Mouse (Mus musculus) cerebellum, adult (tissue): ENCODE results near the gene Epb41l4b.

Experiments
- ATAC-seq: cut with Nextera tagmentation; 2 replicates; pipeline ENCODE4 v1.9.2; 2017; ENCODE audit warnings: mild to moderate bottlenecking, moderate library complexity, mixed read lengths; ENCODE audit not compliant: insufficient number of reproducible peaks, low FRiP score, low TSS enrichment

Gene Epb41l4b

GRCm38 (mm10) chr4:57070640-57071039 is 72.6 kb downstream of the Epb41l4b start:
- no peak for ATAC-seq

DNA sequence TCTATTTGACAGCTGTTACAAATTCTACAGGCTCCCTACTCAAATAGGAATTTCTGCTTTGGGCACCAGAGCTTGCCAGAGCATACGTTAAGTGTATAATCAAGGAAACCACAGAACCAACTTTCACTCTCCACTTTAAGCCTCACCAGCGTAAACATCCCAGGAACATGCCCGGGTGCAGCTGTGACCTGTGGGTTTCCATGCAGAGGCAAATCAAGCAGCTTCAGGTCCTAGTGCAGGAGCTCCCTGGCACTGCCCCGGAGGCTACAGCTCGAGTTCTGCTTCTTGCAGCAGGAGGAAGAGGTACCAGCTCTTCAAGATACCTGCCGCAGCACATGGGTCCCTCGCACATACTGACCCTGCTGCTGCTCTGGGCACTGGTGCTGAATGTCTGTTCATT is 74.8 kb downstream of the Epb41l4b start:
- ATAC-seq, result no peak

- no peak for ATAC-seq
Observed at GRCm38 (mm10) chr4:57067801-57068200, 75.4 kb downstream of the Epb41l4b start.

- no peak for ATAC-seq
Observed at GRCm38 (mm10) chr4:57066936-57067335, 76.3 kb downstream of the Epb41l4b start.

- ATAC-seq, result peak; percentile 51
Observed at GRCm38 (mm10) chr4:57065273-57065672, 78.0 kb downstream of the Epb41l4b start.

GRCm38 (mm10) chr4:57064830-57065229 is 78.4 kb downstream of the Epb41l4b start:
- peak; percentile 8; the same call in 1 of the 2 replicates for ATAC-seq

DNA sequence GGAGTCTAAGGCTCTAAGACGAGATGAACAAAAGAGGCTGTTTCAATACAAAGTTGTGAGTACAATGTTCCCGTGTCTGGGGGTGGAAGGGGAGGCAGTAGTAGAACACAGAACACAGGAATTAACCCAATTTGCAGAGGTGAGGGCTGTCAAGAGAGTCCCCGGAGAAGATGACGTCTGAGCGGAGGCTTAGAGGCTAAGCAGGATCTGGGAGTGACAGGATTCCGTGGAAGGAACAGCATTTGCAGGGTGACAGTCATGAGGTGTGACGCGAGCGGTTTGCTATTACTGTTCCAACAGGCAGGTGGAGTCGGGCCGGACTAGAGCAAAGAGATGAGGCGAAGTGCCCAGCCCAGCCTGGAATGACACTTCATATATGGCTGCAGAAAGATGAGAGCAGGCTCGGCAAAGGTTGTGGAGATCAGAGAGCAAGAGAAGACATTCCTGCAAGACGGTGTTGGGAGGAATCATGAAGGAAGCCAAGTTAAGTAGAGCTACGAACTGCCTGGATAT is 82.9 kb downstream of the Epb41l4b start:
- ATAC-seq, result 0 out of 2 replicates have a peak, but pooled peaks have one; percentile 24

DNA sequence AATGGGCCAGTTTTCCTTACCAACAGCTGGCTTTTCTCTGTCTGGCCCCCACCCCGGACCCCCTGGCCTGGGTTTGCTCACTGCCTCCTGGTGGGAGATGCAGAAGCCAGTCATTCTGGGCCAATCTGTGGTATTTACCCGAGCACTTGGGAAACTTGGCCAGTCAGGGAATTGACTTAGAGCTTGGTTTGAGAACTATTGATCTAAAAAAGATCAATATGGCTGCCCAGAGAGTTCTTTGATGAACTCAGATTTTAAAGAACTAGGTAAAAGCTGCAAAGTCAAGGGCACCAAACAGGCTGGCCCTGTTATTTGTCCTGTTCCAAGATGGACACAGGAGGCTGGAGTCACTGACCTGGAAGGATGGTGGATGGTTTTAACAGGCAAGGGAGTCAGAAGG is 84.6 kb downstream of the Epb41l4b start:
- no peak for ATAC-seq

DNA sequence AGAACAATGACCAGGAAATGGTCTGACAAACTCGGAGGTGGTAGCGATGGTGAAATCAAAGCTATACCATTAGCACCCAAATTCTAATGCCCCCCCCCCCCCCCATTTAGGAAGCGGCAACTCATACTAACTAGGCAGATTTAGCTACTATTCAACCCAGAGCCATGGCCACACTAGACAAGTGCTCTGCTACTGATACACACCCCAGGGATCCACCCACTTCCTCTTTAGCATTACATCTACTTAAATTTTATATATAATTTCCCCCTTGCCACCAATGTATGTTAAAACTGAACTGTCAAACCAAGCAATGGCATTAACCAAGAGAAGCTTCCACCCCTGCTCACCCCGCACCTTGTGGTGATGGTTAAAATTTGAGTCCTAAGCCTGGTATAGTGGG is 85.6 kb downstream of the Epb41l4b start:
- ATAC-seq, result no peak

- no peak for ATAC-seq
Observed at GRCm38 (mm10) chr4:57055635-57056034, 87.6 kb downstream of the Epb41l4b start.

DNA sequence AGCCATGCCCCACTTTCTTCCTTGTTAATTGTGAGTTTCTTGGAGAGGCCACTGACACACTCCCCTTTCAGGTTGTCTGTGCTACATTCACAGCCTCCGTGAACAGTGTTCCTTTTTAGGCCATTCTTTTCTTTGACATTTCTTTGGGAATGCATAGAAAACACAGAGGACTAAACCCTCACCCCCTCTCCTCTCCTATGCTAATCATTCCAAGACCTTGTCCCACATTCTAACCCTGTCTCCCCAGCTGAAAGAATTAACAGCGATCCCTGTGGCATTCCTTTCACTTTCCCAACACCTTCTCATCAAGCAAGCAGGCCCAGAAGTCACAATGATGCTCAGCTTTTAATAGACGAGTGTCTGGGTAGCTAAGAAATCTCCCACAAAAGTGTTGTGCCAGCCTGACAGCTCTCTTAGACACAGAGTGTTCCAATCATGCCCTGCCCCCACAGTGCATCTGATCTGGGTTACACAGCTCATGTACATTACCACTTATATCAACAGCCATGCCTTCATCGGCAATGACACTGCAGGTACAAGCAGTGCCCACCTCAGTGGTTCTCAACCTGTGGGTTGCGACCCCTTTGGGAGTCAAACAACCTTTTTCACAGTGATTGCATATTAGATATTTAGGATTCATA is 93.8 kb downstream of the Epb41l4b start:
- no peak for ATAC-seq

GRCm38 (mm10) chr4:57048566-57048965 is 94.7 kb downstream of the Epb41l4b start:
- no peak for ATAC-seq

DNA sequence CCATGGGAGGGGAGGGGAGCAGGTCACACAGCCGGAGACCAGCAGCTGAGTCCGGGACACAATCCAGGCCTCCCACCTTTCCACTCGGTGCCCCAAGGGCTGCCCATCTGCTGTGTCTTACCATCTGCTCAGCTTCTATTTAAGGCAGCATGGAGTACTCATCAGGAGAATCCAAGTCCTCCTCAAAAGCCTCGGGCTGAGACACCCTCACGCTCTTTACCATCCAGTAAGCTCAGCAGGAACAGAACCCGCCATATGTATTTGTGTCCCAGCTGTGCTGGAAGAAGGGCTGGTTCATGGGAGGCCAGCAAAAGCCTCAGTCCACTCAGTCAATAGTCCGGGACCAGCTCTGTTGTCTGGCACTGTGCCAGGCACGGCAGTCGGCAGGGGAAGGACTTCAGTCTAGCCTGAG is 97.1 kb downstream of the Epb41l4b start:
- peak; percentile 89 for ATAC-seq

DNA sequence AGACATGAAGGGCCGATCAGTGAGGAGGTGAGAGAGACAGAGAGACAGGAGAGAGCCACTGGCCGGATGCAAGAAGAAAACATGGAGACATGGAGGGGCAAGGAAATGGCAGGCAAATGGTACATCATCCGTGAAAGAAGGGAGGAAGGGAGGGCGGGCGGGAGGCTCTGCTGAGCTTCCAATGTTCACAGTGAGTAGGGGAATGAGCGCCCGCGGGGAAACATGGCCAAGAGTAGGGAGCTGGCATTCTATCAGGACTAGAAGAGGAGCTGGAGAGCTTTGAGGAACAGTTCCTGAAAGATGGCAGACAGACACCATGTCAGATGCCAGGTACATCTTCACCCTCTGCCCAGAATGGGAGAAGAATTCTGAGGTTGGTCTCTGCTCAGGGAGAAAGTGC is 99.6 kb downstream of the Epb41l4b start:
- ATAC-seq, result no peak

GRCm38 (mm10) chr4:57041661-57042060 is 101.6 kb downstream of the Epb41l4b start:
- ATAC-seq, result no peak

DNA sequence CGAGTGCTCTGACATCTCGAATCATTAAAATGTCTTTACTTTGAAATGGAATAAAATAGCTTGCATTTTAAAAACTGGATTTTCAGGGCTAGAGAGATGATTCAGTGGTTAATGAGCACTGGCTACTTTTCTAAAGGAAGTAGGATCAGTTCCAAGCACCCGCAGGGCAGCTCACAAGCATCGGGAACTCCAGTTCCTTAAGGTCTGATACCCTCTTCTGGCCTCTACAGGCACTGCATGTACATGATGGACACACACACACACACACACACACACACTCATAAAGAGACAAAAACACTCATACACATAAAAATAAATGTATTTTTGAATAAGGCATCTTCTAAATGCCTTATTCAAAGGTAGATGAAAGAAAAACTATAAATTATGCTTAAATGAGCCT is 102.0 kb downstream of the Epb41l4b start:
- ATAC-seq, result no peak

- no peak for ATAC-seq
Observed at GRCm38 (mm10) chr4:57040481-57040880, 102.8 kb downstream of the Epb41l4b start.

GRCm38 (mm10) chr4:57039127-57040031 is 103.9 kb downstream of the Epb41l4b start:
- ATAC-seq, result peak; percentile 84

- ATAC-seq, result no peak
Observed at GRCm38 (mm10) chr4:57037554-57037953, 105.7 kb downstream of the Epb41l4b start.

- ATAC-seq, result no peak
Observed at GRCm38 (mm10) chr4:57034169-57034568, 109.1 kb downstream of the Epb41l4b start.

DNA sequence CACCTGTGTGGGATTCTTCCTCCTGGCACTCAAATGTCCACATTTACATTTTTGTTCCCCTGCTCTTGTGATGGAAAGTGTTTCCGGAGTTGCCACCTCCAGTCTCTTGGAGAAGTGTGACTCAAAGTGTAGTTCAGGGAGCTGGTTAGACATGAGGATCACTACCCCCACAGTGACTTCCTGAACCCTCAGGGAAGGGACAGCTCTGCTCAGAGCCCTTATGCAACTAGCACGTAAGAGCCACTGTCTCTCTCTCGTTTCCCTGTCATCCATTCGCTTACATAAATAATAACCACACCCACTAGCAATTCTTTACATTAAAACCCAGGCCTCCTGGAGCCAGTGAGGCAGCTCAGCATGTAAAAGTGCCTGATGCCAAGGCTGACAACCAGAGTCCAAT is 111.8 kb downstream of the Epb41l4b start:
- no peak for ATAC-seq
